Mouse (Mus musculus) intestine, postnatal 0 days (tissue): Measurements from ENCODE around the gene Milr1. TPM values are rescaled to one million over a fixed set of nuclear protein-coding genes. Genes with fewer than 3 reads are reported as not detected.

Experiments used
- ATAC-seq: fragments of 200-750 bp; cut with Nextera tagmentation; 2 replicates; pipeline ENCODE4 v1.8.0; 2017; ENCODE audit warnings: mild to moderate bottlenecking, moderate TSS enrichment, moderate library complexity
- H3K27ac ChIP-seq: fragments of 300-500 bp; sonication (generic); 2 replicates; pipeline ENCODE4 v1.5.1; 2014; ENCODE audit warnings: mild to moderate bottlenecking, low read depth, low read length, moderate library complexity
- H3K27me3 ChIP-seq: fragments of 300-500 bp; sonication (generic); replicated peaks from 2 replicates; pipeline ENCODE4 v1.6.1; 2014; ENCODE audit warnings: low read length, mixed read lengths; ENCODE audit not compliant: control insufficient read depth, insufficient read depth
- H3K36me3 ChIP-seq: fragments of 300-500 bp; sonication (generic); 2 replicates; pipeline ENCODE4 v1.6.1; 2014; ENCODE audit warnings: mild to moderate bottlenecking, moderate library complexity; ENCODE audit not compliant: control insufficient read depth, insufficient read depth
- H3K4me1 ChIP-seq: fragments of 300-500 bp; sonication (generic); replicated peaks from 2 replicates; pipeline ENCODE4 v1.6.1; 2014; ENCODE audit warnings: antibody characterized with exemption, low read length, mixed read lengths; ENCODE audit not compliant: control insufficient read depth, insufficient read depth
- H3K4me2 ChIP-seq: fragments of 300-500 bp; sonication (generic); replicated peaks from 2 replicates; pipeline ENCODE4 v1.6.1; 2014; ENCODE audit warnings: low read depth, mild to moderate bottlenecking, moderate library complexity
- H3K4me3 ChIP-seq: fragments of 300-500 bp; sonication (generic); 2 replicates; pipeline ENCODE4 v1.5.1; 2014; ENCODE audit warnings: low read depth, low read length
- H3K9ac ChIP-seq: fragments of 300-500 bp; sonication (generic); 2 replicates; pipeline ENCODE4 v1.6.1; 2014; ENCODE audit warnings: mild to moderate bottlenecking, low read depth, low read length
- H3K9me3 ChIP-seq: fragments of 300-500 bp; sonication (generic); 2 replicates; pipeline ENCODE4 v1.6.1; 2016; ENCODE audit warnings: mixed run types; ENCODE audit not compliant: control insufficient read depth
- CTCF ChIP-seq: sonication (generic); IDR thresholded peaks from 2 replicates; pipeline ENCODE4 v1.5.1; 2016; ENCODE audit warnings: low read depth, mild to moderate bottlenecking, control low read depth, antibody characterized with exemption, moderate library complexity
- WGBS: fragments of 180-500 bp; shearing (Covaris S2); extraction: QIAGEN DNeasy Blood & Tissue Kit; methylation state at CpG from one replicate; pipeline ENCODE4 v1.1.7; 2014; 5-methylcytosine and 5-hydroxymethylcytosine counted together
- polyA plus RNA-seq: library from polyadenylated mRNA; unstranded; fragments of >200 nt; fragmentation: Nextera tagmentation; extraction: Ambion mirVana; gene quantifications from 2 replicates; pipeline ENCODE4 v1.2.1, GENCODE M21; 2015

Milr1 gene
- polyA plus RNA-seq, 1 experiment from 2014 or later: 1.9 TPM

DNA sequence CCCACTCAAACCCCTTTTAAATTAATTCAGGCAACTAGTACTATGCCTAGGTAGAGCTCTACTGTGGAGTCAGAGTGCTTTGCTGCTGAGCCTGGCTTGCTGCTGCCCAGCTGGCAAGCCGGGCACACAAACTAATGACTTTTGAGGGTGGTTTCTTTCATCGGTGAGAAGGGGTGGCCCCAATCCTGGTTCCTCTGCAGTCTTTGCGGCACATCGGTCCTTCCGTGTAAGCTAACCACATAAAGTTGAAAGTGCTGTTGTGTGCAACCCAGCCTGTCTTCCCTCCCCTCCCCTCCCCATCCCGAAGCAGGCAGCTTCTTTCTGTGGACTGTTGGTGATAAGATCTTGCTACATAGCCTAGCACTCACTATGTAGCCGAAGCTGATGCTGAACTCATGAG, 1.1 kb downstream of the Milr1 start:
- ATAC-seq: no peak
- H3K4me1 ChIP-seq: no peaks in the 10 kb centered on the region
- H3K27me3 ChIP-seq: no peaks in the 10 kb centered on the region
- no peaks in the 10 kb centered on the region for H3K36me3 ChIP-seq
- TF ChIP-seq CTCF: no peak
- no peak overlapping the region for H3K27ac ChIP-seq
- no peak overlapping the region for H3K4me3 ChIP-seq
- no peak overlapping the region for H3K4me2 ChIP-seq
- H3K9me3 ChIP-seq: no peaks in the 10 kb centered on the region
- WGBS: 72% methylated on average over 7 of the region's 7 CpGs
- no peak overlapping the region for H3K9ac ChIP-seq

DNA sequence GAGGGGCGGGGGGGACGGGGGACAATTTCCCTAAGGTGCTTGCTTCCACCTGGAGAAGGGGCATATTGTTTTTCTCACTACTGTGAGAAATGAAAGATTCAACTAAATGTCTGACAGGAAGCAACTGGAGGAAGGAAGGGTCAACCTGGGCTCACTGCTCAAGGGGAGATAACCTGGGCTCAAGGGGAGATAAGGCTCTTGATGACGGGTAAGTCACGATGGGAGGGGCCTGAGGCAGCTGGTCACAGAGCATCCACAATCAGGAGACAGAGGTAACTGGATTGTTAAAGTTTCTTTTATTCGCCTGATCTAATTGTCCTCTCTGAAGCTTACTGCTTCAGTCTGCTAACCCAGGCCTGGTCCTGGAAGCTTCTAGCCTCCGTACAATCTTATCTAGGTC, 2.3 kb downstream of the Milr1 start:
- no peak overlapping the region for H3K4me3 ChIP-seq
- H3K9ac ChIP-seq: no peak overlapping the region
- H3K27ac ChIP-seq: no peak overlapping the region
- no peaks in the 10 kb centered on the region for H3K27me3 ChIP-seq
- no peaks in the 10 kb centered on the region for H3K4me1 ChIP-seq
- no peaks in the 10 kb centered on the region for H3K9me3 ChIP-seq
- no peaks in the 10 kb centered on the region for H3K36me3 ChIP-seq
- TF ChIP-seq CTCF: no peak
- no peak overlapping the region for H3K4me2 ChIP-seq
- WGBS: 55% methylated on average over 6 of the region's 6 CpGs
- no peak for ATAC-seq

DNA sequence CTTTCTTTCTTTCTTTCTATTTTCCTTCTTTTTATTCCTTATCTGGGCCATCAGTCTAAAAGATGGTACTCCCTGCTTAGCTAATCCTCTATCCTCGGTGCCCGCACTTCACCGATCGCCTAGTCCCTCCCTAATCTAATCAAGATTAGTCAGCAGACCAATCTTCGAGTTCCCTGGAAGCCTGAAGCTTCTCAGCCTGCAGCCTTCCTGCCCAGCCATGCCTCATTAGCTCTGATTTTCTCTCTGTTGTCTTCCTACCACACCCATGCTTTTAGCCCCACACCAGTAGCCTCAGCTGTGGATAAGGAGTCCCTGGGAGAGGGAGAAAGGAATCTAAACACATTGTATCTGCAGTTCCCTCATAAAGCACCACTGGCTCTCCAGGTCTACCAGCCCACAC, 4.6 kb downstream of the Milr1 start:
- Histone ChIP-seq H3K4me2 (no peak overlapping the region), H3K27ac (no peak overlapping the region), H3K36me3 (no peaks in the 10 kb centered on the region), H3K9me3 (no peaks in the 10 kb centered on the region), H3K4me3 (no peak overlapping the region), H3K27me3 (no peaks in the 10 kb centered on the region), H3K4me1 (no peaks in the 10 kb centered on the region), H3K9ac (no peak overlapping the region)
- no peak for ATAC-seq
- no peak for TF ChIP-seq CTCF
- WGBS: 48% methylated on average over 5 of the region's 5 CpGs

DNA sequence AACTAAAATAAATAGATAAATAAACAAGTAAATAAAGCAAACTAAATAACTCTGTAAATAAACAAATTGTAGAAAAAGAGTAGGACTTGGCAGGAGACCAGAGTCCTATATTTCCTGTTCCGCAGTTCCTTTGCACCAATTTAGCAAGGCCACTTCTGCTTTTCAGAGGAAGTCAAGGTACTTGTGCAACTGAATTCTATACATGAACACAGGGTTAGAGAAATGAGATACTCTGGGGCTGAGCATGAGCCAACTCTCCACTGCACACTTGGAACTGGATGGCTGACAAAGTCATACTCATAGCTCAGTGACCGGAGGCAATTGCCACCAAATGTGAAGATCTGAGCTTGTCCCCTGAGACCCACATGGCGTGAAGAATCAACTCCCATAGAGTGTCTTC, 8.0 kb downstream of the Milr1 start:
- H3K4me3 ChIP-seq: no peak overlapping the region
- peaks cover 8% of the 10 kb centered on the region; the same call in 1 of the 2 replicates for H3K4me1 ChIP-seq
- H3K9ac ChIP-seq: no peak overlapping the region
- no peaks in the 10 kb centered on the region for H3K36me3 ChIP-seq
- no peaks in the 10 kb centered on the region for H3K27me3 ChIP-seq
- no peak for TF ChIP-seq CTCF
- WGBS: 80% methylated on average over 3 of the region's 3 CpGs
- ATAC-seq: no peak
- no peaks in the 10 kb centered on the region for H3K9me3 ChIP-seq
- no peak overlapping the region for H3K27ac ChIP-seq
- H3K4me2 ChIP-seq: no peak overlapping the region

DNA sequence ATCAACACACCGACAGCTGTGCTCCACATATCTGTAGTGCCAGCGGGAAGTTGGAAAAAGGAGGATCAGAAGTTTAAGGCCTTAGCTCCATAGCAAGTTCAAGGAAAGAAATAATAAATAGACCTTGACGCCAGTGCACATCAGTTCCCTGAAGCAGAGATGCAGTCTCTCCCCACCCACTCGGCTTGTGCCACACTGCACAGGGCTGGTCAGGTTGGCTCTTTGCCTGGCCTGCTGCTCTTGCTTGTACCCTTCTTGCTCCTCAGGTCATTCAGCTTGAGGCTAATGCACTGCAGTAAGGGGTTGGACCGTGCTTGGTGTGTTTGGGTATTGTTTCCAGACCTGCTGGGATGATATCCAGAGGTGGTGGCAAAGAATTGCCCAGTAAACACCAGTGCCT, 9.5 kb downstream of the Milr1 start:
- ATAC-seq: no peak
- 92% methylated on average over 5 of the region's 5 CpGs for WGBS
- no peaks in the 10 kb centered on the region for H3K9me3 ChIP-seq
- no peak overlapping the region for H3K4me3 ChIP-seq
- H3K9ac ChIP-seq: no peak overlapping the region
- no peak overlapping the region for H3K27ac ChIP-seq
- H3K27me3 ChIP-seq: no peaks in the 10 kb centered on the region
- no peak overlapping the region for H3K4me2 ChIP-seq
- H3K4me1 ChIP-seq: peaks cover 8% of the 10 kb centered on the region; the same call in 1 of the 2 replicates
- TF ChIP-seq CTCF: no peak
- no peaks in the 10 kb centered on the region for H3K36me3 ChIP-seq

DNA sequence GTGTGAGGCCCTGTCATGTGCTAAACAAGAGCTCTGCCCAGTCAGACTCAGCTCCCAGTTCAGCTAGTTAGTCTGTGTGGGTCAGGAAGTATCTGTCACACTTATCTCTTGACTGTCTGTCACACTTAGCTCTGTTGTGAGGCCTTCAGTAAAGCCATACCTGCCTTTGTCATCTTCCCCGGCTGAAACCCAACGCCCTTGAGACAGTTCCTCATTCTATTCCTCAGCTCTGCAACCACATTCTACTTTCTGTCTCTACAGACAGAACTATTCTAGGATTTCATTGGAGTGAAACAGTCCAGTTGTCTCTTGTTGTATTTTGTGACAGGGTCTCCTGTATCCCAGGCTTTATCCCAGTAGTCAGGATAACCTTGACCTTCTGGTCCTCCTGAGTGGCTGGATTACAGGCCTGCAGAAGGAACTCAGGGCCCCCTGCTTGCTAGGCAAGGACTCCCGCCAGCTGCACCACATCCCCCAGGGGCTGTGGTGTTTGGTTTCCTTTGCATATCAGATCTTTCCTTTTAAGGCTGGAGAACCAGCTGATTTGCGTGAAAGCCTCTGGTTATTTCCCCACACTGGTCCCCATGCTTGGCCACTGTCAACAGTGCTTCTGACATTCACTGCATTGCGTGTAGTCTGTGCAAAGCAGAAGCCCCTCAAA, 11.2 kb downstream of the Milr1 start:
- peaks cover 8% of the 10 kb centered on the region; the same call in 1 of the 2 replicates for H3K4me1 ChIP-seq
- no peak overlapping the region for H3K4me3 ChIP-seq
- H3K4me2 ChIP-seq: no peak overlapping the region
- H3K9ac ChIP-seq: no peak overlapping the region
- H3K36me3 ChIP-seq: peaks cover 15% of the 10 kb centered on the region; the same call in 1 of the 2 replicates
- no peaks in the 10 kb centered on the region for H3K9me3 ChIP-seq
- 0 out of 2 replicates have a peak, but pooled peaks have one; percentile 46 for ATAC-seq
- no peaks in the 10 kb centered on the region for H3K27me3 ChIP-seq
- WGBS: 33% methylated on average over 5 of the region's 5 CpGs
- H3K27ac ChIP-seq: peak overlapping the region; percentile 62
- no peak for TF ChIP-seq CTCF
